Mouse (Mus musculus): ENCODE measurements around the gene Pcca.
"Not testable (repeated sequence)": the region's sequence is repeated elsewhere in the genome, so short reads cannot be mapped to it uniquely, and the experiment has no call there.

Gene Pcca

DNA sequence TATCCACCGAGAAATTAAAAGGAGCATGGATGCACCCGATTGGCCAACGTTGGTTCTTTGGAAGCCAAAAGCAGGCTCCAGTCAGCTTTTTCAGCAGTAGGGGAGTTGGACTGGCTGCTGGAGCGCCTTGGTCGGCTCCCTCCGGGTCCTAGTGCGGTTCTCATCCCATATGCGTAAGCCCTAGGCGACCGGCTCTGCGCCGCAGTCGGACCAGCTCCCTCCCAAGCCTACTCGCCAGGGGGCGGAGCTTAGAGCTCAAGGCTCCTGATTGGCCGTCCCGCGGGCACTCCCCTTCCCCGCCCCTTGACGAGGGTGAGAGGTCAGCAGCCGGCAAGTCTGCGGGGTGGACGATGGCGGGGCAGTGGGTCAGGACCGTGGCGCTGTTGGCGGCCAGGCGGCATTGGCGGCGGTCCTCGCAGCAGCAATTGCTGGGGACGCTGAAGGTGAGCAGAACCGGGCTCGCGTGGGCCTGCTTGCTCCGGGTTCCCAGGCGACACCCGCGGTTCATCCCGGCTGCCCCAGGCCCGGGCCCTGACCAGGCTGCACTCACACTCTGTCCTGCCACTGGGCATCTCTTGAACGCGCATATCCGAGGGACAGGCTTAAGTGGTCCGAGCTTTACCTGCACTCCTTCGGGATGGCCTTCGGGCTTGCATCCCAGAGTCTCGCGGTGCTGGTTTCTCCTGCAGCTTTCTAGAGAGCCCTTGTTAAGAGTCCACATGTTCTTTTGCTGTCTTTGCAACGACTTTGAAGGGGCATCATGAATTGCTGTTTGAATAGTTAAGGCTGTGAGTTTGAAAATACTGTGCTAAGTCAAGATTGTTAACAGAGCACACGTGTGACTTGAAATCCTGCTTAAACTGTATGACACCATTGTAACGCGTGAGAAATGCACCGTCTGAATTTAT lies at the start of gene Pcca:
Gene Pcca, plus strand, starts transcription at position 308 of the 908 bp plus-strand sequence.
- peak; percentile 95 for DNase-seq

- DNase-seq = no peak
Observed at GRCm38 (mm10) chr14:122484458-122484843, 49.7 kb upstream of the Pcca start.

DNA sequence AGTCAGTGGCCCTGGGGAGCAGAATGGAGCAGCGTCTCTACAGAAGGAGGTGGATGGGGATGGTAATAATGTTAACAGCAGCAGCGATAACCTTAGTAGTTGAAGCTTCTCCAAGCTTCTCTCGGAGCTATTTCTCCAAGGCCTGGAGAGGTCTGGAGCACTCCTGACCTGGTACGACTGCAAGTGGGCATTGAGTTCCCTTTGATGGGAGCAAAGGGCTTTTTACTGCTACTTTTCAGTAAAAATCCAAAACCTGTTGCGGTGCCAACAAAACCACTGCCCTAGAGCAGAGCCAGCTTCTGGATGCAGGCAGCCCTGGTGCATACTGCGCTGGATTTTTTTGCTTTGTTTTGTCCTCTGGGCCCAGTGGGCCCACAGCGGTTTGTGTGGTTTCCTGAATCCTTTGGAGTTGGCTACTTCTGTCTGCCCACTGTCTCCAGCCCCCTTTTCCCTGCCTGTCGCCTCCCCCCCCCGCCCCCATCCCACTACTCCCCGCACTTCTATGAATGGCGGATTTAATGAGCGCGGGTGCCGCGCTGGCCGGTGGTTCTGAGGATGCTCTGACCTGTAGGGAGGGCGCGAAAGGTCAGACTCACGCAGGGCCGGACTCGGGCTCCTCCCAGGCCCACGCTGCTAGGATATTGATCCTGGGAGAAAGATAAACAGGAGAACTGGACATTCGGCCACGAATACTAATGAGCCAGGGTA lies 49.1 kb upstream of the Pcca start:
- no peak for DNase-seq

DNA sequence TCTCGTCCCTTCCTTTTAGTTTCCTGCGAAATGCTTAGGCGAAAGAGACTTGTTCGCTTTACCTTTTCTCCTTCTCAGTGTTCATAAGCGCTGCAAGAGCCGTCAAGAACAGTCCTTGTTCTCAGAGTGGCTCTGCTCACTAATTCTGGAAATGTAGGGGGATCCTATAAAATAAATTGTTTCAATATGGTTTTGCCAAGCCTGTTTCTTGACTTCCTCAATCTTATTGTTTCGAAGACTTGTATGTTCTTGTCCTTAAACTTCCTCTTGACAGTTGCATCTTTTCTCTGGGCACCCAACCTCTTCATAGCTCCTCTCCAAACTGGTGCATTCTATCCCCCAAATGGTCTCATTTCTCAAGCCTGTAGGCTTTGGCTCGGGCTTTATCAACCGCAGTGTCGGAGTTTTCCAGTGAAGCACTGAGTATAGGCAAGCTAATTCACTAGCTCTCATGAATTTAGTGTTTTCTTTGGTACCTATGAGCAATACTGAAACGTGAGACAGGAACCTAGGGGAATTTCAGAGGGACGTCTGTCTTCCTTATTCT lies 48.4 kb upstream of the Pcca start:
- no peak for DNase-seq

GRCm38 (mm10) chr14:122486611-122487010 lies 47.5 kb upstream of the Pcca start:
- no peak for DNase-seq

GRCm38 (mm10) chr14:122487366-122487765 lies 46.8 kb upstream of the Pcca start:
- no peak for DNase-seq

DNA sequence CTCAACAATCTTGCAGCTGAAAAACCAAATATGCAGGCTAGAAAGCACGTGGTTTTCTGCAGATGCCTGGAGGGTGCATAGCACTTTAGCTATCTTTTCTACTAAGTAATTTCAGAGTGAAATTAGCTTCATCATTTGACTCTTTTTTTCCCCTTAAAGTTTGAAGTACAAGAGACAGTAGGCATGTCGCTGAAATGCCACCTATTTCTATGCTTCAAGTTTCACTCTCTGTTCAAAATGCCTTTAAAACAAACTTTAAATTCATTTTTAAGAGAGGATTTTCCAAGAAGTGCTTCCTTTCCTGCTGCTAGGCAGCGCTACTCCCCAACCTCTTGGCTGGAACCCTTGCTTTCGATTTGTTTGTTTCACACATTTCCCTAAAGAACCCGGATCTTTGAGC lies 45.1 kb upstream of the Pcca start:
- no peak for DNase-seq

DNA sequence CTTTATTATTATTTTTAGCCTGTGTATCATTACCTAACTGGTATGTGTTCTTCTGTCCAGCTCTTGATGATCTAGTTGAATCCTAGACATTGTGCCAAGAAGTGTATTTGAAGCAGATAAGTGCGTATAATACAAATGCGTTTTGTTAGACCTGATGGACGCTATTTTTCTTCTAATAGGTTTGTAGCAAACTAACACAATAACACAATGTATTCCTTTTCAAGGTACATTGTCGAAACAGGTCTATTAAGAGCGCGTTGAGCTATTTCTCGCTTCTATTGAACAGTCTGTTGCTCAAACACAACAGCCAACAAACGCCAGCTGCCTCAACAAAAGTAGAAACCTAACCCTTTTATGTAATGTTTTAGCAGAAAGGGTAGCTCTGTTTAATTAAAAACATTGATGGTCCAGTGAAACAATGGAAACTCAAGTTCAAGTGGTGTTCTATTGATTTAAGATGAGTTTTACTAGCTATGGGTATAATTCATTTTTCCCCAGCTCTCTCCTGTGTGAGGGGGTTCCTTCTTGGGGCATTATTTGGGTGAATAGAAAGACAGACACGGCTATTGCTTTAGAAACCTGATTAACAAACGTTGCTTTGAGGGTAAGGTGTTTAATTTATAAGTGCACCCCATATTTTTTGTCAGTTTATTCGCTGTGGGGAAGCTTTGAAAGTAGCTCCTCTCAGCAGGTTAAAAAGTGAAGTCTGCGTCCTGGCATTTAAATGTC lies 44.3 kb upstream of the Pcca start:
- DNase-seq = no peak

GRCm38 (mm10) chr14:122490441-122491328 lies 43.4 kb upstream of the Pcca start, which contains the start of gene Gm10837:
Gene Gm10837 (plus strand): TSS chr14:122490586.
- DNase-seq = no peak

GRCm38 (mm10) chr14:122491521-122491920 lies 42.6 kb upstream of the Pcca start:
- DNase-seq = no peak

DNA sequence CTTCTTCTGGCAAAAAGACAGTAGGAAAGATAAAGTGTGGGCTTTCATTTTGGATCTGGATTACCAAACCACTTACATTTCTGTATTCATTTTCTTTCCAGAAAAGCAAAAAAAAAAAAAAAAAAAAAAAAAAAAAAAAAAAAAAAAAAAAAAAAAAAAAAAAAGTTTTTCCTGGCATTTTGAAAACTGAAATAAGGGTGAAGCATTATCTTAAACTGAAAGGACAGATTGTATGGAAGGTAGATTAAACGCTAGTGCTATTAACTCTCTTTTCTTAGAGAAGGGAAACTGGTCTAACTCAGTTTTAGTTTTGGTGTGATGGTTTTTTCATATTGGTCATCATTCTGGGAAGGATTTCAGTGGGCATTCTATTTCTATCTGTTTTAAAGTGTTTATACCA lies 42.1 kb upstream of the Pcca start:
- DNase-seq = no peak

DNA sequence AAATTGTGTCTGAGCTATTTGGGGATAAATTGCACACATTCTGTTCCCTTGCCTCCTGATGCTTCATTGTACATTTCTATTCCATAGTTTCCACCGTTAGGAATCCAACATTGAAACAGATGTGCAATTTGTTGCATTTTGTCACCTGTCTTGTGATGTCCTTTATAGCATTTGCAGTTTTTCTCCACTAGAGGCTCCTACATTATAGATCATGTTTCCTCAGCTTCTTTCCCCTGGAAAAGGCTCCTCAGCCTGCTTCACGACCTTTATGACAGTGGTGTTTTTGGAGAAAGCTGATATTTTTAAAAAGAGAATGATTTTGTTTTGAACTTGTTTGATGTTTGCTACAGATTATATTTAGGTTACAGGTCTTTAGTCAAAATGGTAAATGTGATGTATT lies 25.1 kb upstream of the Pcca start:
- DNase-seq = no peak

DNA sequence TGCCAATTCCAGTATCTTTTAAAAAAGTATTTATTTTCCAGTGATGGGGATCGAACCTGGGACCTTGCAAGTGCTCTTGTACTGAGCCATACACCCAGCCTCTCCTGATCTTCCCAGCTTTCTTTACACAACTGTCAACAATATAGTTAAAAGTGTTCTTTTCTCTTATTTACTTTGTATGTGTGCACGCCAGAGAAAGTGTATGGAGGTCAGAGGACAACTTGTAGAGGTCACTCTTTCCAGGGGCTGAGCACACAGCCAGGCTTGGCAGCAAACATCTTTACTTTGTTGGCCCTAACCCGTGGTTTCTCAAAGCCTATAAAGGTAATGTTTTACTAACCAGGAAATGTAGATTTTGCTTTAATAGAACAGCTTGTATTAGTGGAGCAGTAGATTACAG lies 22.6 kb upstream of the Pcca start:
- no peak for DNase-seq

DNA sequence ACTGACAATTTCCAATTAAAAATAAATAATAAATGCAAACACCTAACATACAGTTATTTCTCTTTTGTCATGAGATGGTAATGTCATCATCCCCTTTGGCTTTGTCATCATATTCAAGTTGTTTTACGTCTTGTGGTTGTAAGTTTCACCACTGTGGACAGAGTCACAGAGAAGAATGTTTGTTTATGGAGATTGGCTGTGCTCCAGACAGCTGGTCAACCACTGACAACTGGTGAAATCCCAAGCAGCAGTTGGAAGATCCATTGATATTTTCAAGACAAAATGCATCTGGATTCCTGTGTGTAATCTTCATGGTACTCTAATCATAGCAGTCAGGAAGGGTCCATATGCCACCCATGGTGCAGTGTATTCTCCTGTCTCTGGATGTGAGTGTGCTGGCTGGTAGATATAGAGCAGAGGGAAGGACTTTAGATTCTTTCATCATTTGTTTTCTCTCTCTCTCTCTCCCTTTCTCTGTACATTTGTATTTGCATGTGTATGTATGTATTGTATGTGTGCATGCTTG lies 20.6 kb upstream of the Pcca start:
- DNase-seq = no peak

- DNase-seq = no peak
Observed at GRCm38 (mm10) chr14:122528475-122528874, 5.6 kb upstream of the Pcca start.

- no peak for DNase-seq
Observed at GRCm38 (mm10) chr14:122535986-122536385, 1.9 kb downstream of the Pcca start.

DNA sequence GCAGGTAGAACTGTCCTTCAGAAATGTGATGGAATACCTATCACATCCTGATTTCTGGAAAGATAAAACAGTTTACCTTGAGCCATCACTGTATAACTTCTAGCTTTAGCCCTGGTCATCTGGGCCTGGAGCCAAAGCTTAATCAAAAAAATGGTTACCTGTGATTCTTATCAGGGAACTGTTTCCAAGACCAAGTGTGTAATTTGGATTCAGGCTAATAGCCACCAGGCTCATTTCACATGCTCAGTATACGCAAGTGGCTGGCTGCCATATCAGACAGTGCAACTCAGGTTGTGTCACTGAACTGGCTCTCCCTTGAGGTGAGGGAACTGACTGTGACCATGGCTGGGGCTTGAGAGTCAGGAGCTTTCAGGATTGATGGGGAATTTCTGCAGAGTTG lies 14.3 kb downstream of the Pcca start:
- no peak for DNase-seq

- DNase-seq = no peak
Observed at GRCm38 (mm10) chr14:122548905-122549304, 14.8 kb downstream of the Pcca start.

- DNase-seq = no peak
Observed at GRCm38 (mm10) chr14:122552761-122553445, 18.8 kb downstream of the Pcca start.

DNA sequence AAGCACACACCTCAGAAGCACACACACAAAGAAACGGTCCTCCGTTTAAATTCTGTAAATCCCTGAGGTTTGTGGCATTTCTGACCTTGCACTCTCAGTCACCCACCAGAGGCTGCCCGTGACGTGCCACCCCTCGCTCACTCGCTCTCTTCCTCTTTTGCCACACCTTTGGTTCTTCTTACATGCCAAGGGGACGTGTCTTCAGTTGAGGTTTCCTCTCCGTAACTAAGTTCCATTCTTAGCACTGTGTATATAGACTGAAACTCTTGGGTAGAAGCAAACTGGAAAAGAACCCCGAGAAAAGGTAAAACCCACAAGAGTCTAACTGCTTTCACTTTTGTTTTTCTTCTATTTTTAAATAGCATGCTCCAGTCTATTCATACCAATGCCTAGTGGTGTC lies 23.2 kb downstream of the Pcca start:
- peak; percentile 28 for DNase-seq

DNA sequence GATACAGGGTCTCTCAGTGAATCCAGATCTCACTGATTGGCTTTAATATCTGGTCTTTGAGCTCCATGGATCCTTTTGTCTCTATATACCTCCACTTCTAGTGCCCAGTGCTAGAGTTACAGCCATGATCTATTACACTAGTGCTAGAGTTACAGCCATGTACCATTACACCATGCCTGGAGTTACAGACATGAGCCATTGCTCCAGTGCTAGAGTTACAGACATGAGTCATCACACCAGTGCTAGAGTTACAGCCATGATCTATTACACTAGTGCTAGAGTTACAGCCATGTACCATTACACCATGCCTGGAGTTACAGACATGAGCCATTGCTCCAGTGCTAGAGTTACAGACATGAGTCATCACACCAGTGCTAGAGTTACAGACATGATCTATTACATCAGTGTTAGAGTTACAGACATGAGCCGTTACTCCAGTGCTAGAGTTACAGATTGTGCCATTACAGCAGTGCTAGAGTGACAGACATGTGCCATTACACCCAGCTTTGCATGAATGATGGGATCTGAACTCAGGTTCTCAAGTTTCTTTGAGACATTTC lies 26.8 kb downstream of the Pcca start:
- DNase-seq = not testable (repeated sequence)
